Mouse (Mus musculus): ENCODE measurements at regions not wholly inside any gene's neighbourhood (a gene's known extent, or its start where the extent isn't known, plus 50 kb on each side); places are given as distances from the start of the nearest gene placed in this dataset.
A peak's percentile ranks its signal among the peaks of the same experiment; 100 is the strongest.

DNA sequence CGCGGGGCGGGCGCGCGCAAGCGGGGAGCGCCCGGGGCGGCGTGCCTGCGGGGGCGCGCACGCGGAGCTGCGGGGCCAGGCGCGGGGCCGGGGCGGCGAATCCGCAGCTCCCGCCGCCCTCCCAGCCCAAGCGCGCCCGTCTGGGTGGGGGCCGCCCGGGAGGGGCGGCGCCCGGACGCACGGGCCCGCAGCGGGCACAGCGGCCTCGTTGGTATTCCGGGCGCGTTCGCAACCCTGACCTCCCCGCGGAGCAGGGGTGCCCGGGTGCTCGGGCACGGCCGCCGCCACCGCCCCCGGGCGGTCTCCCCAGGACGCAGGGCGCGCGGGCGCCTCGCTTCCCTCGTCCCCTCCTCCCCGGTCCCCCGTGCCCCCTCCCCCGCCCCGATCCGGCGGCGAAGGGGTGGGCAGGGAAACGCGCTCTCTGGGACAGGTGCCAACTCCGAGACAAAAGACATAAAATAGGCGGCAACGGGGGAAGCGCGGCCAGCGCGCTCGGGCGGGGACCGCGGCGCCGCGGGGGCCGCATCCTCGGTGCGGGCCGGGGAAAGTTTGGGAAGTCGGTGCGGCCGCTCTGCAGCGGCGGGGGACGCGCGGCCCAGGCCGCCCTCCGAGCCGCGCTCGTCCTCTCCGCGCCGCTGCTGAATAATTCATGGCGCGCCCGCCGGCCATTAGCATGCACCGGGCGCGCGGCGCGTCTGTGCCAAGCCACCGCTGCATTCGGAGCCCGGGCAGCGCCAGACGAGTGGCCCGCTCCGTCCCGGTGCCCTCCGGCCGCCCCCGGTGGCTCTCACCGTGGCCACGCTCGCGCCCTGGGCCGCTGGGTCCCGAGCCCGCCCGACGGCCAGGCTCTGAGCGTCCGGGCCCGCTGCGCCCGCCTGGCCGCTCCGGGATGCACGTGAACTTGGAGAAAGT lies 63.7 kb upstream of the Ppara start:
- Histone ChIP-seq H3K9me3 (no peaks in the 10 kb centered on the region), H3K27ac (peak overlapping the region; percentile 99), H3K4me2 (peak overlapping the region; percentile 69), H3K4me3 (peak overlapping the region; percentile 88), H3K27me3 (peaks cover 62% of the 10 kb centered on the region), H3K4me1 (replicated peaks) (peaks cover 54% of the 10 kb centered on the region), H3K36me3 (0 out of 2 replicates have a peak, but pooled peaks cover 4% of the 10 kb centered on the region), H3K9ac (peak overlapping the region; percentile 99)
- under 1% methylated on average over 104 of the region's 141 CpGs for WGBS
- peak; percentile 72 for ATAC-seq (ENCODE audit: low FRiP score)

DNA sequence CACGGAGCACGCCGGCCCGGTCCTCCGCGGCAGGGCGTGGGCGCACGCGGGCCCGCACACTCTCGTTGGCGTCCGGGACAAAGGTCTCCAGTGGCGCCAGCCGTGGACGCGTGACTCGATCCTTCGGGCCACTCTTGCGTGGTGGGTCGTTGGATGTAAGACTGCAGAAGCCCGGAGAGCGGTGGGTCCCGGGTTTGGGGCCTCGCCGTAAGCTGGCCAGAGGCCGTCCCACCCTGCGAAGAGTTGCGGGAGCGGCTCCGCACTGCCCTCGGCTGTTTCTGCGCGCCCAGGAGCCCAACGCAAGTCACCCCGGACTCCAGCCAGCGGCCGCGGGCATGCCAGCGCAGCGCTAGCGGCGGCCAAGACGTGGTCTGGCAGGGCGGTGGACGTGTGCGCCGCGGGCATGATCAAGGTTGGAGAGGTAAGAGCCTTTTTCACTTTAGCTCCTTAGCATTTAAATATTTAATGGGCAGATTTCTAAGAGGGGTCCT lies 63.0 kb upstream of the Ppara start:
- H3K4me1 ChIP-seq (replicated peaks), result peaks cover 56% of the 10 kb centered on the region
- peak; percentile 1; the same call in 1 of the 2 replicates for ATAC-seq (ENCODE audit: low FRiP score)
- H3K27me3 ChIP-seq, result peaks cover 63% of the 10 kb centered on the region
- H3K36me3 ChIP-seq, result 0 out of 2 replicates have a peak, but pooled peaks cover 4% of the 10 kb centered on the region
- peak overlapping the region; percentile 99 for H3K9ac ChIP-seq
- peak overlapping the region; percentile 88 for H3K4me3 ChIP-seq
- H3K4me2 ChIP-seq, result peak overlapping the region; percentile 69
- H3K27ac ChIP-seq, result peak overlapping the region; percentile 99
- 2% methylated on average over 50 of the region's 50 CpGs for WGBS
- no peaks in the 10 kb centered on the region for H3K9me3 ChIP-seq

DNA sequence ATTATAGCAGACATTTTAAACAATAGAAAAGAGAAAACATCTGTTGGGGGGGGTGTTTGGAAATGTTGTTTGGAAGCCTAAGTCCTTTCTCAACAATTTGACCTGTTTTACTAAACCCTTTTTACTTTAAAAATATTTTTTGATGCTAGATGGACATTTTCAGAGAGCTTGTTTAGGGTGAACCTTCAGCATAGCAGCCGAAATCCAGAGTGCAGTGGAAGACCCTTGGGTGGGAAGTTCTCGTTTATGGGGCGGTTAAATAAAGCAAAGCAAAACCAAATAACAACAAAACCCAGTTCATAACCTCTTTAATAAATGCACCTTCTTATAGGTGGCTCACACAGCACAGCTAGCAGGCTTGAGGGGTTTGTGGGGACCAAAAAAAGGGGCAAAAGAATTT lies 62.4 kb upstream of the Ppara start:
- Histone ChIP-seq H3K9ac (peak overlapping the region; percentile 99), H3K9me3 (no peaks in the 10 kb centered on the region), H3K4me2 (peak overlapping the region; percentile 69), H3K27me3 (peaks cover 60% of the 10 kb centered on the region), H3K27ac (peak overlapping the region; percentile 99), H3K36me3 (0 out of 2 replicates have a peak, but pooled peaks cover 4% of the 10 kb centered on the region), H3K4me3 (peak overlapping the region; percentile 88), H3K4me1 (replicated peaks) (peaks cover 61% of the 10 kb centered on the region)
- WGBS, result 58% methylated on average over 3 of the region's 3 CpGs
- ATAC-seq (ENCODE audit: low FRiP score), result no peak

DNA sequence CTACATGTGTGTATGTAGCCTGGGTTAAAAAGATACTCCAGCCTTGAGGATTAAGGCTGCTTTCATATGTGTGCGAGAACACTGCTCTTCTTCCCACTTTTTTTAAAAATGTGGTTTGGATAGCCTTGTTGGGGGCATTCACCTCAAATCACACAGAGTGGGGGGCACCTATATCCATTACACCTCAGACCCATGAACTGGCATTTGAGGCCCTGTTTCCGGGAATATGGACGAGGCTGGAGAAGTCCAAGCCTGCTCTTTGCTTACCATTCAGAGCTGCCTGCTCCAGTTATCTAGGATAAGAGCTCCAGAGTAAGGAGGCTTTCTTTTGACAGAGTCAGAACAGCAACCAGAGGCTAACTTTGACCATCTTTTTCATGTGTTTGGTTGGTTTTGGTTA lies 61.9 kb upstream of the Ppara start:
- no peak for ATAC-seq (ENCODE audit: low FRiP score)
- H3K4me3 ChIP-seq, result peak overlapping the region; percentile 88
- H3K27me3 ChIP-seq, result peaks cover 58% of the 10 kb centered on the region
- peak overlapping the region; percentile 69 for H3K4me2 ChIP-seq
- H3K27ac ChIP-seq, result peak overlapping the region; percentile 99
- H3K9me3 ChIP-seq, result no peaks in the 10 kb centered on the region
- 0 out of 2 replicates have a peak, but pooled peaks cover 4% of the 10 kb centered on the region for H3K36me3 ChIP-seq
- H3K9ac ChIP-seq, result peak overlapping the region; percentile 99
- 48% methylated on average over 3 of the region's 3 CpGs for WGBS
- peaks cover 63% of the 10 kb centered on the region for H3K4me1 ChIP-seq (replicated peaks)

DNA sequence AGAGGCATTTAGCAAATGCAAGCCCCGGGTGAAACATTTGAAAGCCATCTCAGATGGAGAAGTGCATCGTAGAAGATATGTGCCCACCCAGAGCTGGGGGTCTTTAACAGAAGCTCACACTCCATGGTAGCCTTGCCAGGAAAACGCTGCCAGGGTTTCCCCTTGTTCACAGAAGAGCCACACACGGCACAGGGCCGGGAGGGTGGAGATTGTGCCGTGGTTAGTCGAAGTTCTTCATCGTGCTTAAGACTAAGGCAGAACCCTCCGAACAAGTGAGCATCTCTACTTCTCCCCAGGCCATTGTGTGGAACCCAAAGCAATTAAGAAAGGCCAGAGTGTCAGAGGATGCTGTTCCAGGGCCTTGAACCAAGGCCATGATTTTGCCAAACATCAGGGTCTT lies 61.3 kb upstream of the Ppara start:
- Histone ChIP-seq H3K36me3 (0 out of 2 replicates have a peak, but pooled peaks cover 4% of the 10 kb centered on the region), H3K4me3 (peak overlapping the region; percentile 88), H3K27me3 (peaks cover 54% of the 10 kb centered on the region), H3K27ac (peak overlapping the region; percentile 72), H3K9me3 (no peaks in the 10 kb centered on the region), H3K4me2 (peak overlapping the region; percentile 69), H3K9ac (peak overlapping the region; percentile 99), H3K4me1 (replicated peaks) (peaks cover 68% of the 10 kb centered on the region)
- whole genome bisulfite sequencing, result 59% methylated on average over 9 of the region's 9 CpGs
- ATAC-seq (ENCODE audit: low FRiP score), result no peak

DNA sequence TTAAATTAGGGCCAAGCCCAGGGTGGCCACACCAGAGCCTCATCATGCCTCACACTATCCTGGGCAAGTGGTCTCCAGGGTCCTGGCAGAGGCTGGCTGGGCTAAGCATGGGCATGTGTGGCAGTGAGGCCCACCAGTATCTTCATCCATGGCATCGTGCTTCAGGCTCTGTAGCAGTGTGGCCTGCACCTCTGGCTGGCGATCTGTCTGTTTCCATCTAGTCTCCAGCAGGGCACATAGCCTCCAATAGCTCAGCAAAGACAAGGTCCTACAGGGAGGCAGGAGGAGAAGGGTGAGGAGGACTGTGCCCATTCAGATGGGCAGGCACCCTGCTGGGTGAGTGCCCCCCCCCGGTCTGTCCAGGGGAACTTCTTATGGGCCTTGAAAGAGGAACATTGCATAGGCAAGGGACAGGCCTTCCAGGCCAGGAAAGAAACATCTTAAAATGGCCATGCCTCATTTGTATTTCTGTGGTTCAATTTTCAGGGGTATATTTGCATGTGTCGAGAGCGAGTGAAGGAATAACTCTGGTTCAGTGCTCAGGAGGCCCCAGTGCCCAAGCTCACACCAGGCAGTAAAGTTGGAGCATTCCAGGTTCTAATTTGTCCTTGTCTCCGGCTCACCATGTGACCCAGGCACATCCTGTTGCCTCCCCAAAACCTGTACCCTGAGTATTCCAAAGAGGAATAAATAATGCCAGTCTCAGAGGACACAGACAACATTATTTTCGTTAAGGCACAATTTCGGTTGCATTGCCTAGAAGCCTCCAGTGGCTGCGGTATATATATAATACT lies 60.4 kb upstream of the Ppara start:
- H3K9me3 ChIP-seq, result no peaks in the 10 kb centered on the region
- H3K27ac ChIP-seq, result peak overlapping the region; percentile 72
- peak overlapping the region; percentile 99 for H3K9ac ChIP-seq
- 0 out of 2 replicates have a peak, but pooled peaks cover 4% of the 10 kb centered on the region for H3K36me3 ChIP-seq
- peak overlapping the region; percentile 69 for H3K4me2 ChIP-seq
- peaks cover 68% of the 10 kb centered on the region for H3K4me1 ChIP-seq (replicated peaks)
- no peak for ATAC-seq (ENCODE audit: low FRiP score)
- peak overlapping the region; percentile 88 for H3K4me3 ChIP-seq
- WGBS, result 66% methylated on average over 9 of the region's 9 CpGs
- H3K27me3 ChIP-seq, result peaks cover 51% of the 10 kb centered on the region

DNA sequence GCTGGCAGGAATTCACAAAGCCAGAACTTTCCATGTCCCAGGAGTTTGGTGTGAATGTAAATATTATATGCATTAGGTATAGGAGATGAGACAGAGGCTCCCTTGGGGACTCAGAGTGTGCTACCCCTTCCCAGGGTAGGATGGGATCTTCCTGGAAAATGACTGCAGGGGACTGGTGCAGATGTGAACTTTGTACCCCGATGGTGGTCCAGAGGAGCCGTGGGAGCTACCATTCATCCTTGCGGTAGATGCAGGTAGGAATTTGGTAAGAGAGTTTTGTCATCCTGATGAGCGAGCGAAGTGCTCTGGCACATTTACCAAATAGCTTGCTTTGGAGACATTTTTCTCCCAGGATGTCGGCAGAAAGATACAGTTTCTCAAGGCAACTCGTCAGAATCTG lies 59.7 kb upstream of the Ppara start:
- H3K27ac ChIP-seq, result no peak overlapping the region
- no peaks in the 10 kb centered on the region for H3K9me3 ChIP-seq
- peaks cover 68% of the 10 kb centered on the region for H3K4me1 ChIP-seq (replicated peaks)
- ATAC-seq (ENCODE audit: low FRiP score), result no peak
- 0 out of 2 replicates have a peak, but pooled peaks cover 4% of the 10 kb centered on the region for H3K36me3 ChIP-seq
- peaks cover 48% of the 10 kb centered on the region for H3K27me3 ChIP-seq
- WGBS, result 81% methylated on average over 7 of the region's 7 CpGs
- peak overlapping the region; percentile 73 for H3K9ac ChIP-seq
- H3K4me3 ChIP-seq, result peak overlapping the region; percentile 88
- H3K4me2 ChIP-seq, result peak overlapping the region; percentile 69

DNA sequence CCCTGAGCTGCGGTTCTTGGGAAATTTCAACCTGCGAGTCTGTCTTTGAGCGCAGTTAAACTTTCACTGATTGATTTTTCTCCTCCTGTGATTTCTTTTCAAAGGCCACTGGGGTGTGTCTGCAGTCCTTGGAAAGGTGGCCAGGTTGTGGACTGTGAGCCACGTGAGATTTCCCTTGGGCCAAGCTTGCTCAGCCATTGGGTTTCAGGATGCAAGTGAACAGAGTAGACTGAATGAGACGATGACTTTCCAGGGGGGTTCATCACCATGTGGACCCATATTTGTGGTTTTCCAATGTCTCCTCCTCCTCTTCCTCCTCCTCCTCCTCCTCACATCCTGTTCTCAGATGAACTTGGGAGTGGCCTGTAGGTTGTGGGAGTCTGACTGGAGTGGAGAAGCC lies 59.0 kb upstream of the Ppara start:
- Histone ChIP-seq H3K9me3 (no peaks in the 10 kb centered on the region), H3K4me2 (peak overlapping the region; percentile 69), H3K36me3 (0 out of 2 replicates have a peak, but pooled peaks cover 4% of the 10 kb centered on the region), H3K9ac (peak overlapping the region; percentile 73), H3K4me1 (replicated peaks) (peaks cover 71% of the 10 kb centered on the region), H3K27ac (0 out of 2 replicates have a peak overlapping the region, but pooled peaks have one; percentile 92), H3K4me3 (peak overlapping the region; percentile 88), H3K27me3 (peaks cover 48% of the 10 kb centered on the region)
- no peak for ATAC-seq (ENCODE audit: low FRiP score)
- WGBS, result 86% methylated on average over 5 of the region's 5 CpGs

DNA sequence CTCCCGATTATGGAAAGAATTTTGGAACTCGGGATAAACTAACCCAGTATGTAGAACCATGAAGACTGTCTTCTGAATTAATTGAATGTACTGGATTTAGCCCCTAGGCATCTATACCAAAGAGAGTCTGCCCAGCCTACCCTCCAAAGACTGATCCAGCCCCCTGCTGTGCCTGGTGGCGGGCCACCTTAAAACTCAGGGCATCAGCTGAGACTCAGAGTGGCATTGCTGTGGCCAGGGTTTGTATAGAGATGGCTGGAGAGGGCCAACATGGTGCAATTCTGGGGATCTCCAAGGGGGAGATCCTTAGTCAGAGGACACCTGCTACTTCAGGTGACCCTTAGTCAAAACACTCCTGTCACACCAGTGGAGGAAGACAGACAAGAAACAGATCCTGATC lies 58.6 kb upstream of the Ppara start:
- Histone ChIP-seq H3K27me3 (peaks cover 48% of the 10 kb centered on the region), H3K4me2 (peak overlapping the region; percentile 69), H3K9me3 (no peaks in the 10 kb centered on the region), H3K9ac (peak overlapping the region; percentile 73), H3K36me3 (0 out of 2 replicates have a peak, but pooled peaks cover 4% of the 10 kb centered on the region), H3K4me1 (replicated peaks) (peaks cover 75% of the 10 kb centered on the region), H3K4me3 (peak overlapping the region; percentile 88), H3K27ac (0 out of 2 replicates have a peak overlapping the region, but pooled peaks have one; percentile 92)
- no peak for ATAC-seq (ENCODE audit: low FRiP score)
- WGBS, result 78% methylated on average over 3 of the region's 3 CpGs

DNA sequence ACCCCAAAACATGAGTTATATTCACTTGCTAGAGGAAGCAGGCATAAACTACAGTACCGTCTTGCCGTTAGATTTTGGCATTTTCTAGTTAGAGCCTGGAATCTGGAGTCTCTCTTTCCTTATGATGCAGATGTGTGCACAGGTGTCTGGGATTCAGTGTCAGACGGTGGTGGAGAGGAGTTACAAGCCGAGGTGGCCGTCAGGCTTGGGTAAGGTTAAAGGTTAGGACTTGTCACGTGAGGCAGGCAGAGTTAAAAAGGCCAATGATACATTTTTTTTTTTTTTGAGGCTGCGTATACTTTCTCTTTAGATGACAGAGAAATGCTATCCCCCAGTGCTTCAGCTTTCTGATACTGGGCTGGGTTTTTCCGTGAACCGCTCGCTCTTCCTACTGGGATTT lies 57.9 kb upstream of the Ppara start:
- 71% methylated on average over 10 of the region's 10 CpGs for WGBS
- H3K27ac ChIP-seq, result peak overlapping the region; percentile 92
- H3K4me1 ChIP-seq (replicated peaks), result peaks cover 81% of the 10 kb centered on the region
- no peaks in the 10 kb centered on the region for H3K9me3 ChIP-seq
- H3K4me2 ChIP-seq, result peak overlapping the region; percentile 69
- H3K9ac ChIP-seq, result peak overlapping the region; percentile 73
- peak overlapping the region; percentile 88 for H3K4me3 ChIP-seq
- H3K36me3 ChIP-seq, result 0 out of 2 replicates have a peak, but pooled peaks cover 4% of the 10 kb centered on the region
- no peak for ATAC-seq (ENCODE audit: low FRiP score)
- peaks cover 45% of the 10 kb centered on the region for H3K27me3 ChIP-seq

DNA sequence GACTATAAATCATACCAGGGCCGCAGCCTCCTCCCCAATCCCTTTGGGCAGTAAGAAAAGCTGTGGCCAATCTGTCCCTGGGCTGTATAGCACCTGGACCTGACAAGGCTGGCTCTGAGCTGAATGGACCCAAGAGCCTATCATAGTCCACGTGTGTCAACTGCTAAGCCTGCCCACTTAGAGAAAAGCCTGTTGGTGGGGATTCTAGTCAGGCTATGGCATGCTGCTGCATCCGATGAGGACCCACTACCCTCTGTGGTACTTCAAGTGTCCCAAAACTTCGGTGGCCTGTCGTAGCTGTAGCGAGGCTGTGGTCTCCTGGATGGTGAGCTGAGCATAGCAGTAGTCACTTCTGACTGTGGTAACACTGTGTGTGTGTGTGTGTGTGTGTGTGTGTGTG lies 57.4 kb upstream of the Ppara start:
- Histone ChIP-seq H3K36me3 (0 out of 2 replicates have a peak, but pooled peaks cover 4% of the 10 kb centered on the region), H3K27ac (peak overlapping the region; percentile 92), H3K4me1 (replicated peaks) (peaks cover 85% of the 10 kb centered on the region), H3K9me3 (no peaks in the 10 kb centered on the region), H3K9ac (peak overlapping the region; percentile 73; the same call in 1 of the 2 replicates), H3K4me2 (peak overlapping the region; percentile 69), H3K4me3 (peak overlapping the region; percentile 88), H3K27me3 (peaks cover 45% of the 10 kb centered on the region)
- WGBS, result 80% methylated on average over 6 of the region's 6 CpGs
- no peak for ATAC-seq (ENCODE audit: low FRiP score)
